Mouse (Mus musculus): ENCODE measurements around the gene Cnih3.

Cnih3 gene

DNA sequence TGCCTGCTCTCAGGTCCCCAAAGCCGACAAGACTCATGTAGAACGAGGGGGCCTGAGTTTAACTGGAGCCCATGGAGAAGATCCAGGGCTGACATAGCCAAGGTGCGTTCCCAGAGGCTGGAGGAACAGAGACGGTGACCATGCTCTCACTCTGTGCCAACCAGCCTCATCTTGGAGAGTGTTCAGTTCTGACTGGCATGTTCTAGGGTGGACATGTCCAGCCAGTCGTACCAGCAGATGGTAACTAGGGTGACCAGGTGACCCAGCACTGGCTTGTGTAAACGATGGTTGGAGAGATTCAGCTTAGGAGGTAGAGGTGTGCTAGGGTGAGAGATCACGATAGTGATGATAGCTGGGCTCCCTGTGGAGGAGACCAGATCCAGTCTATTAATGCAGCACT is 50.6 kb downstream of the Cnih3 start:
- no peak for DNase-seq (ENCODE audit: low spot score in 2 of 2)

DNA sequence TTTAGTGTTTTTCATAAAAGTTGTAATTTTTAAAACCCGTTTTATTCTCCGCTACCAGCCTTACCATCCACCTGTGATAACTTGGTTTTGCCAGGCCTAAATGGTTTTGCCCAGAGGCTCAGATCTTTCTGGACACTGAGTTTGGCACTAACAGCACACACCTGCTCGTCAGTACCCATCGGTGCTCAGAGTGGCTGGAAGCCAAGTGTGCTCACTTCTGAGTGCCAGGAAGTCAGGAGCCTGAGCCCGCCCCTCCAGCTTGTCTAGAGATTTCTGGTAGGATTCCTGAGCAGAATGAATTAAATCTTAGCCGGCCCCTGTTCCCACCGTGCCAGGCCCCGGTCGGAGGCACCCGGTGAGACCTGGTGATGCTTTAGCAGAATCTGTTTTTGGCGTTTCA is 54.9 kb downstream of the Cnih3 start:
- DNase-seq (ENCODE audit: low spot score in 2 of 2): no peak

DNA sequence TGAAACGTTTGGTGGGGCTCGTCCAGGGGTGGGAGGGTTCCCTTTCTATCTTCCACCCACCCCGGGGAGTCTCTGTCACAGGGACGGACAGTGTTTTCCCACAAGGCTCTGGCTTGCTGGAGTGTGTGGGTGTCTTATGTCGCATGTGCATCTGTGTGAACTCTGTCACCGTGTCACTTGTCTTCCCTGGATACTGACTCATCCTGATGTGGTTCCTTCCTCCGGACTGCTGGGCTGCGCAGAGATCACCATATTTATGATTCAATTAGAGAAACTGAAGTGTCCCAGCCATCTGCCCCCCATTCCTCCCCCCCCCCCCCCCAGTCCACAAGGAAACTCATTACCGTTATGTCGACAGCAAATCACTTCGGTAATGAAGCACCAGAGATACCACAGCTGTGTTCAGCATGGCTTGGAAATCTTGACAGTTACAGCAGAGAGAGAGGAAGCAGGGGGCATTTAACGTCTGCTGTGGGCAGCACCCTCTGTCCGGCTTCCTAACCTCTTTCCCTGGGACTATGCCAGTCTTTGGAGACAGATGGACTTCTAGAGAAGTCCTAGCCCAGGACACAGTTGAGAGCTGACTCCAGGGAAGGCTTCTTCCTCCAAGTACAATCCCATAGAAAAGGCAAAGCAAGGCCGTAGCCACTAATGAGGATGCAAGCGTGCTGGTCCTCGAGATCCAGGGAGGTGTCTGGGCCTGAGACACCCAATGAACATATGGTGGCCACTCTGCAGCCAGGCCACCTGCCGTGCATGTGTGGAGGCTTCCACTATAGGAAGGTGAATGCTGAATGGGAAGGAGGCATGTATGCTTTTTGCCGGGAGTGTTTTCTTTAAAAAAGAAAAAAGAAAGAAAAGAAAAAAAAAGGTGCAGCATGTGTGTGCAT is 55.9 kb downstream of the Cnih3 start:
- DNase-seq (ENCODE audit: low spot score in 2 of 2): no peak

DNA sequence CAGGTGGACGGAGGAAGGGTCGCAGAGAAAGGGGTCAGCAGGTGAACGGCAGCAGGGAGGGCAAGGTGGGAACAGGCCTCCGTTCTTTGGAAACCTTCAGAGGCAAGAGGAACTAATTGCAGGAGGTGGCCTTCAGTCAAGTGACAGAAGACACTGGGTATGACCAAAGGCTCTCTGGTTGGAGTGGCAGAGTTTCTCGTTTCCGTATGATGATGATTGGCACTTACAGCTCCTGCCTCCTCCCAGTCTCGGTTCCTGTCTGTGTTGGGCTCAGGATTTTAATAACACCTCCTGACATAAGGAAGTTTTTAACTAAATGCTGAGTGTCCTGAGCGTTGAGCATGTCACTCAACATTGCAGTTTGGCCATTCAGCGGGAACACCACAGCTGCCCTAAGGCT is 57.3 kb downstream of the Cnih3 start:
- DNase-seq (ENCODE audit: low spot score in 2 of 2): no peak

DNA sequence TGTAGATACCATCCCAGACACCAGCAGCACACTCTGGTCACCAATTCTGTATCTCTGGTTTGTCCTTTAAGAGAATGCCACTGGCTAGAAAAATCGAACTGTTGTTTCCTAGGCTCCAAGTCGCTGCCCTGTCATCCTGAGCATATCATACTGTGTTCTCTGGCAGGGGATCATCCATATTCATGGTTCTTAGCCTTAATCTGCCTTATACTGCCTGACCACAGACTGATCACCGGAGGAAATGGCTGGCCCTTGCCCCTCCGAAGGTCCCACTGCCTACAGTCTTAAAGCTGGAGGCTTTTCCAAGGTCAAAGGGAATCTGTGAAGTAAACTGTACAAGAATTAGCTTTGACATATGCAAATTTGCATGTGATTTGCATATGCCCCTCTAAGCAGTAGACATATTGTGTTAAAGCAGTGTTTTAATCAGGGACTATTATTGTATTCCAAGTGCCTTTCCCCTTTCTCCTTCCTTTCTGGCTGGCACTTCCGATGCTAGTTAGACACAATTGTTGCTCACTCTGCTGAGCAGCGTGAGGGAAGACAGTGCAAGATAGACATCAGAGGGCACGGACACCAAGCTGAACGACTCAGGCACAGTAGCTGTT is 58.3 kb downstream of the Cnih3 start:
- no peak for DNase-seq (ENCODE audit: low spot score in 2 of 2)

DNA sequence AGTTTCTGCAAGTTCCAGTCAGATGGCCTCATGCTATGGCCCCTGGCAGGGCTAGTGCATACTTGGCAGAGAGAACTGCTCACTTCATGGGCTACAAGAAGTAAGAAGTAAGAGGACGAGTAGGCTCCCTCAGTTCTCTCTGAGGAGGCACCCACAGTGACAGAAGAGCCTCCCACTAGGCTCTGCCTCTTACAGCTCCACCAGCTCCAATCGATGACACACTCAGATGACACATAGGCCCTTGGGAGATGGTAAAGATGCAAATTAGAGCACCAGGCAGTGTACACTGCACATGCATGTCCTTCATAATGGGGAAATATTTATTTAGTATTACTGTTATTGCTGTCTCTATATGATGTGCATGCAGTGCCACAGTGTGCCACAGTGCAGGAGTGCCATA is 62.6 kb downstream of the Cnih3 start:
- DNase-seq (ENCODE audit: low spot score in 2 of 2): no peak

DNA sequence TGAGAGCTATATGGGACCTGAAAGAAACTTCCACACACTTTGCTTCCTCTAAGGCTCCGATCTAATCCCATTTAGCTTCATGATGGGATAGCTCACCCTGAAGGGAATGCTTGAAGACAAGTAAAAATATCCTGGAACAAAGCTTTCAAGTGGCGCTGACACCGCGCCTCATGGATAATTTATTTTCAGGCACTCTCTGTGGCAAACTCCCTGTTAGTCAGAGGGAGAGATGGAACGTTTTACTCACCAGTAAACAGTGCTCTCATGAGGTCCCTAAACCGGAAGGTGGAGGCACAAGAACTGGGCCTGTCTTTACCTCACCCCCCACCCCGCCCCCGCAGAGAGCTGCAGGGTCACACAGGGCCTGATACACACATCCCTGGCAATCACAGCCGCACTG is 64.4 kb downstream of the Cnih3 start:
- no peak for DNase-seq (ENCODE audit: low spot score in 2 of 2)

DNA sequence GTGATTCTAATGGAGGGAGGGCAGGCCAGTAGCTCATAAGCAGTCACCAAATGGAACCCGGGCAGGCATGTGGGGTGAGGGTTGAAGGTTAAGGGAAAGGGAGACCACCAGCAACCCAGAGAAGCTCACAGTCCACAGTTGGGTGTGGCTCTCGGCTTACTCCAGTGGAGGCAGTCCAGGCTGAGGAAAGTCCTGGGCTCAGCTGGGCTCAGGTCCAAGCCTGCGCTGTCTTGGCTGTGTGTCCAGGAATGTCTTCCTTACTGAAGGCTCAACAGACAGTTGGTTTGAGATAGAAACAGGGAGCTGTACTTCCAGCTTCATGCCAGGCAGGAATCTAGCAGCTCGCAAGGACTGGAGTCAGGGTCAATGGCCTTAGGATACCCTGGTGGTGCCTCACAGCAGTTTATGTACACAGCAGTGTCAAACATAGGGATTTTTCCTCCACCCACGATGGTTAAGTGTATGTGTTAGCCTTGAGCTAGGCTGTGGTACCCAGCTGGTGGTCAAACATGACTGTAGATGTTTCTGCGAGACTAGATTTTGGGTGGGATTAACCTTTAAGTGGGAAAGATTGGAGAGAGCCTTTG is 65.6 kb downstream of the Cnih3 start:
- DNase-seq (ENCODE audit: low spot score in 2 of 2): no peak

DNA sequence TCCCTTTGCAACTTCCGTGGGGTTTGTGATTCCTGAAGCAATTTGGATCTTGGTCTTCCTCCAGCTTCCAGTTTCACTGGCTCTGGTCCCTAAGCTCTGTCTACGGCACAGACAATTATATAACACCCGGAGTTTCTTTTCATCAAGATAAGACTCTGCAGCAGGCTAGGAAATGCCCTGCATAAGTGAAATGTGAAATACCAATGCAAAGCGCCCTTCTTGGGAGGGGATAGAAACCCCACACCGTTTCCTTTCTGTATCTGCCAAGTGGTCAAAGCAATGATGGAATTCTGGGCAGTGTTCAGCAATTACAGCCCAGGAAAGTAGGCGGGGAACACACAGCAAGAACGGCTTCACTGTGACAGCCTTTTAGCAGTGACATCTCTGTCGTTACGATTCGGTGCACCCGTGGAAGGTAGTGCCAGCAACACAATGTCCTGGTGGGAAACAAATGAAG is 67.7 kb downstream of the Cnih3 start:
- DNase-seq (ENCODE audit: low spot score in 2 of 2): no peak

DNA sequence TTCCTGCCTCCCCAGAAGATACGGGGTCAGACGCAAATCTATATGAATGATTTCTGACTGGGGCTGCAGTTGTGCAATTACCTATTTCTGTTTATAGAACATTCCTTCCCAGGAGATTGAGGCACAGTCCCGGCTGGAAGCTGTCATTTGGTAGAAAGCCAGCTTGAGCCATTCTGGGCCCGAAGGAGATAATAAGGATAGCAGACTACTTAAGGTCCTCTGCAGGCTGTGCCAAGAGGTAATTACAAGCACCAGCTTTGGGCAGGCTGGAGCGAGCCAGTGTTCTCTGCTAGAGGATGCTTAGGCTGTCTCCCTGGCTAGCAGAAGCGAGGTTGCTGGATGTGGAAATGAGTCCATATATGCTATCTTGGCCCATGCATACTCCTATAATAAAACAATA is 70.4 kb downstream of the Cnih3 start:
- DNase-seq (ENCODE audit: low spot score in 2 of 2): no peak

DNA sequence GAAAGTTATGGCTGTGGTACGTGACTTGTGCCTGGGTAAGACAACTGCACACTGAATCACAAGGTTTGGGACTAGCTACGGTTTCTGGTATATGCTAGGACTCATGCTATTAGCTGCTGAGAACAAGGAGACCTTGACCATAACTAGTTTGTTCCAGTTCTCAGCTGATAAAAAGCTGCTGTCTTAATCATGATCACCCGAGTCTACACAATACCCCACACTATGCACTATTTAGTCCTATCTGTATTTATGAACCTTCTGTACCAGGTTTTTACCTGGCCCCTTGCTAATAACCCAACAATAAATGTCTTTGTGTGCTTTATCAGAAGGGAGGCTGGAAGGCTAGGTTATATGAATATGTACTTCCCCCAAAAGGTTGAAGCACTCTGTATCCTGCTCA is 72.5 kb downstream of the Cnih3 start:
- DNase-seq (ENCODE audit: low spot score in 2 of 2): no peak

DNA sequence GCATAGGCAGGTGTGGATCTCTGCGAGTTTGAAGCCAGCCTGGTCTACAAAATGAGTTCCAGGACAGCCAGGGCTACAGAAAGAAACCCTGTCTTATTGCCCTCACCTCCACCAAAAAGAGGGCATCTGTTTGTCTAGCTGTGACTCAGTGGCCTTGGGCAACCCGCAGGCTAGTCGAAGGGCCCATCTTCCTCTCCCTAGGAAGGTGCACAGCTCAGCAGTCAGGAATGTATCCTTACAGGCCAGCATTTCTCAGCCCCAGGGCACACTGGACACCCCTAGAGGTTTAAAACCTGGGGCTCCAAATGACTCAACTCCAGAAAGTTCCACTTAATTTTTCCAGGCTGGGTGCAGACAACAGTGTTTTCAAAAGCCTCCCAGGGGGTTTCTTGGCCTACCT is 73.0 kb downstream of the Cnih3 start:
- DNase-seq (ENCODE audit: low spot score in 2 of 2): no peak

DNA sequence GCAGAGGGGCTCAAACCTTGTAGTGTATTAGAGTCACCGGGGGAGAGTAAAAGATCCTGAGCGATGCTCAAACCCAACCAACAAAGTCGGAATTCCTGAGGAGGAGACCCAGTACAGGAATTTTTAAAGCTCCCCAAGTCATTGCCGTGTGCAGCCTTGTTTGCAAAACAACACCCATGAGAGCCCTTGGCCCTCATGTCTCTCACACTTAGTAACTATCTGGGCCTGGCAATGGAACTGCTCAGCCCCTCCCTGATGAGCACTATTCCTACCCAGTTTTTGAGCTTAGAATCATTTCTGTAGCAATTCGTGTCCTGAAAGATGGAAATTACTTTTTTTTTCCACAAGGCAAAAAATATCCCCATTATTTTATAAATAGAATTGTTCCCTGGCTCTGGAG is 74.0 kb downstream of the Cnih3 start:
- DNase-seq (ENCODE audit: low spot score in 2 of 2): no peak

DNA sequence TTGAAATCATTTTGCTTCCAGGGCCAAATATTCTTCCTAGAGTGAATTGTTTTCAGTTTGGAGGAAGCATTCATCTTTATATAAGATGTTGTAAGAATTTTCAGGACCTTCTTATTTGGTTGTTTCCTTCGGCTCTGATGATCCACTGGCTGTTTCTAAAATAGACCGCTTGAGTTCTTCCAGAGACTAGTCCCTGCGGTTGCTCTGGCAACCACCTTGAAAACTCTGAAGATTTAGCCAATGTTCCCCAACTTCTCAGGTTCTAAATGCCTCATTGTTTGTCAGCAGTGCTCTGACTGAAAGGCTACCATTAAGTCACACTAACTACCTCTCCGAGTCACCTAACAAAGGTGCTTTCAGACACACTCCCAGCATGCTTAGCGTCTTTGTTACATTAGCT is 80.8 kb downstream of the Cnih3 start:
- DNase-seq (ENCODE audit: low spot score in 2 of 2): no peak

DNA sequence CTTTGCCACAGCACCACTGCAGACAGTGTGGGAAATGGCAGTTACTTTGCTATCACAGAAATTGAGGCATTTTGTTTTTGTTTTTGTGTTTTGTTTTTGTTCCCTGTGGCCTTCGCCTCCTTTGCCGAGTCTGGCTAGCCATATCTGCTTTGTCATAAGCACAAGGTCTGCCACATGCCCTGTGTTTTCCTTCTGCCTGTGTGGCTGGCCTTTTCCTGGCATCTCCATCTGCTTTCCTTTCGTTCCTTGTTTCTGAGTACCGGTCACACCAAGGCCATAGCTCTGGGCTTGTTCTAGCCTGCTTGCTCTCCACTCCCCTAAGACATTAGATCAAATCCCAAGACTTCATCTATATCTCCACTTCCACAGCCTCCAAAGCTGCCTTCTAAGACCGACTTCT is 83.0 kb downstream of the Cnih3 start:
- DNase-seq (ENCODE audit: low spot score in 2 of 2): no peak

DNA sequence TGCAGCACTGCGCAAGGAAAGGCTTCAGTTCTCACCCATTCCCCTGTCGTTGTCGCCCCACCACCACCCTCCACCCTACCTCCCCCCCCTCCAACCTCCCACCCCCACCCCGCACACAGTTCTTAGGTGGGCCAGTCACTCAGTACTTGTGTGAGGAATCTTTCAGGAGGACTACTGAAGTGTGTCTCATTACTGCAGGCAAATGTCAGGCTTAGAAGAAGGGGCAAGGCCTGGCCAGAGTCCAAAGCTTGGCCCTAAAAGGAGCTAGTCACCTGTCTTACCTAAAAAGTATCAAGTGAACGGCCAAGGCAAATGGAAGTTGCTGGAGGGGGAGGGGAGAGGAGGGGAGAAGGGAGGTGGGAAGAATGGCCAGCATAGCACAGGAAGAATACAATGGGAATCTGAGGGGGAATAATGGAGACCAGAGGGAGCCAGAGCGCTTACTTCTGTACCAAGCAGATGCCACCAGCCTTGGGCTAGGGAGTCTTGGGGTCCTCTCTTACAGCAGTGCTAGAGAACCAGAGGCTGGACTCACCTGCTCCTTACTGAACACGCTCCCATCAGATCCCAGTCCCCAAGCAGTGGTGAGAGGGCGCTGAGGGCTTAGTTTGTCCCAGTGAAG is 88.7 kb downstream of the Cnih3 start:
- no peak for DNase-seq (ENCODE audit: low spot score in 2 of 2)

DNA sequence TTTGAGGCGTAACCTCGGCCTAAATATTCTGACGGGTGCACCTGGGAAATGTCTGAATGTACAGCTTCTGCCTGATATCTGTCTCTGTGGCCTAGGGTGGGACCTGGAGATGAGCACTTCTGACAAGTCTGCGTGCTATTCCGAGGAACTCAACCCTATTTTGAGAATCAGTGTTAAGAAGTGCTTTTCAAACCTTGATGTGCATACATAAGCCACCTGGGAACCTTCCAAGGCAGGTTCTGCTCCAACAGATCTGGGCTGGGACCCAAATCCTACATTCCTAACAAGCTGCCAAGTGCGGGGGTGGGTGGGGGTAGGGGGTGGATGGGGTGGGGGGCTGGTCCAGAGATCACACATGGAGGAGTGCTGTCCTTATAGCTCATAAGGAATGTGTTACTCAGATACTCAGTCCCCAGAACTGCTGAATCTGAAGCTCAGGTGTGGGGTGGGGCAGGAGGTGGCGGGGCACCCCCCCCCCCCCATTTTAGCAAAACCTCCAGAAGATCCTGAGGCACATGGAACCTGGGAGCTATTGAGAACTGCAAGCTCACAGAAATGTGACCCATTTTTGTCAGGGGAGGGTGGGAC is 89.3 kb downstream of the Cnih3 start:
- no peak for DNase-seq (ENCODE audit: low spot score in 2 of 2)

DNA sequence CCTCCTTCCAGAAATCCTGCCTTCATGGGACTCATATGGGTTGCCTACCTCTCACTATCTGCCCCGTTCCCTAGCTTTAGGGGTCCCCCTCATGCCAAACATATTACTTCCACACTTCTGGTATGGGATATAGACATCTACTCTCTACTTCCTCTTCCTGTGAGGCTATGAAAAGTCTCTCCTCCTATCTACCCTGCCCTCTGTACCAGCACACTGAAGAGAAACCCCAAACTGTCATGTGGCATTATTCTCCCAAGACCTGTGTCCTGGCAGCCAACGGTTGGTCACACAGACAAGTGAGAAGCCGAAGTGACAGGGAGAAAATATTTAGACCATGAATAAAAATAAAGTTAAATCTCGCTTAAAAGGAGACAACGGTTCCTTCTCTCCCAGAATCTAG is 92.6 kb downstream of the Cnih3 start:
- DNase-seq (ENCODE audit: low spot score in 2 of 2): no peak

DNA sequence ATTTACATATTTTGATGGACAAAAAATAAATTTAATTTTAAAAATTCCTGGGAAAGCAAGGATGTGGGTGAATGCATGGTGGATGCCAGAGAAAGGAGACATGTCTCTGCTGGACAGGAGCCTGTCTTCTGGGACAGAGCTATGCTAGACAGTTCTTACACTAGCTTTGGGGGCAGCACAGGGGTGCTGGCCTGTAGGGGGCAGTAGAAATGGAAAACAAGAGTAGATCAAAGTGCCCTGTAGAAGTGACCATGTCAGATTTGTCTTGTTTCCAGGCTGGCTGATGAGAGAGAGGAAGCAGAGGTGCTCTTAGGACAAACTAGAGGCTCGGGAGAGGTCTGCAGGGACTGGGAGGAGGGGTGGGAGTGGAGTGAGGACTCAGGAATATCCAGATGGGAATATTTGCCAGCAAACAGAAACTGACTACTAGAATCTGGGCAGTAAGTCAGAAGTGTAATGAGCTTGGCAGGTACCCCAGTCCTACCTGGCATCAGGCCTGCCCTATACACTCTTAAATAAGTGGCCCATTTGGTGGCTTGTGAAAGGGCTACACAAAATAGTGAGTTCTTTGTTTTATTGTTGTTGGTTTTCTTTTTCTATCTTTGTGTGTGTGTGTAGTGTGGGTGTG is 93.3 kb downstream of the Cnih3 start:
- no peak for DNase-seq (ENCODE audit: low spot score in 2 of 2)

DNA sequence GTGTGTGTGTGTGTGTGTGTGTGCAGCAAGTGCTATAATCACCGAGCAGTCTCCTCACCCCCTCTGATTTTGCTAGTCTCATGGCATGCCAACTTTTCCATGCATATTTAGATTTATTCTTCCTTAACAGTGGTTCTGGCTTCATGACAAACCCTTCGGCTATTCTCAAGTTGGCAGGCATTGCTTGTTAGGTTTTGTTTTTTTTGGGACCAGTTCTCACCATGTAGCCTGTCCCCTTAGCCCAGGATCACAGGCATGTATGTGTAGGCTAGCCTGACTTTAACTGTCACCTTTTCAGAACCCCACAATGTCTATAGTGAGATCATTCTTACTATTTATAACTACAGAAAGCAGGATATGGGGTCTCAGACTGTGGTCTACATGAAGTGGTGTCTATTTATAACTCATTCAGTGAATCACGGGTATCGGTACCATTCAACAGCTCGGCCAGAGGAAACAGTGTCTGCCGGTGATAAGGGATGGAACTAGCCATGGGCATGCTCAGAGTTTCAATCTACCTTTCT is 94.2 kb downstream of the Cnih3 start:
- DNase-seq (ENCODE audit: low spot score in 2 of 2): no peak

DNA sequence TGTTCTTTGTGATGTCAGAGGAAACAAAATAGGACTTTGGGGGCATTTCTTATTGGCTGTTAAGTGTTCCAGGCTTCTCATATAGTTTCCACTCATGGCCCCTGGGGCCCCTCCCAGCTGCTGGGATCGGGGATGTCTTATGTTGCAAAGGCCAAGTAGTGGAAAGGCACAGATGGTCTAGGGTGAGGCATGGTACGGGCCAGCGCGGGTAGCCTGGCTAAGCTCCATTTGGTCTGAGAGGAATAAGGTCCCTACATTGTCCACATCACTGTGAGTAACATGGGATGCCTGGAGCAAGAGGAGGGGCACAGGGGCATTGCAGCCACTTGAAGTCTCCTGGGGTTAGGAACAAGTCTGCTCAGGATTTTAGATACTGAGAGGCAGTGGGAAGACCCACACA is 95.1 kb downstream of the Cnih3 start:
- no peak for DNase-seq (ENCODE audit: low spot score in 2 of 2)

DNA sequence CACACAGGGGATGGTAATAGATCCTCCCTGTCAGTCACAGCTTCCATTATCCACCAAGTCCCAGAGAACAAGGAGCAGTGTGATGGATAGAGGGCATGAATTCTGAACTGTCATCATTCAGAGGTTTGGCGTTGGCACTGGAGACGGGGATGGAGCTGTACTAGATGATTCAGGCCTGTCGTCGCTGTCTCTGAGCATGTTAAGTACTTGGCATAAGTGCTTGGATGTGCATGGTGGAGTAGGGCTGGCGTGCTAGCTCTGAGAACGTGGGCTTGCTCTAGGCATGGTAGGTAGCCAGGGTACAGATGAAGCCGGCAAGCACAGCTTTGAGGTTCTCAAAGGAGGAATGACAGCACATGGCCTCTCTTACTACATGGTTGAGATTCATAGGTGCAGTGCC is 95.6 kb downstream of the Cnih3 start:
- no peak for DNase-seq (ENCODE audit: low spot score in 2 of 2)

Measured in spleen, postnatal 36 days (tissue).